ENCODE assay signal across 21 mouse cellular contexts in the genomic region with DNA sequence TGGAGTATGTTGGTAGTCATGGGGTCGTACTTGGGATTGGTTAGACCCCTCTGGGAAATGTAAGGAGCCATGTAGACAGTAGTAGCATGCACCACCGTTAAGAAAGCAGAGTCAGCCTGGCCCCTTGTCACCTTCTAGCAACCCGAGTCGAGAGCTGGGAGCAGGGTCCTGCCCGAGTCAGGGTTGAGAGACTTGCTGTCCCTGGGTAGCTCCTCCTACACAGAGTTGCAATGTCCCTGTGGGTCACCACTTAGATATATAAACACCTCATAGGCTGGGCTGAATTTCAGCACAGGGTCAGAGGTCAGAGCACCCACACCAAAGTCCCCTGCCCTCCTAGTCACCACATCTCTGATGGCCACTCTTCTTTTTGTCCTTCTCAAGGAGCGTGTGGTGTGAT. TPM values are rescaled to one million over a fixed set of nuclear protein-coding genes. Genes with fewer than 3 reads are reported as not detected.
A peak's percentile ranks its signal among the peaks of the same experiment; 100 is the strongest.
DNase-seq lines count a peak whose midpoint lies in the region; ATAC-seq and TF ChIP-seq lines count a peak whose summit lies in the region.
"Had no signal": no experiment of that assay in that cellular context is flagged by ENCODE, and none has a peak within 500 bp of the region (broad histone marks: within the 10 kb centered on the region; RNA-seq: fewer than 3 reads in every experiment).

No protein-coding gene starts in this region.

- no peak overlapping the region for H3K4me3 ChIP-seq in hindbrain, postnatal 0 days (ENCODE audit: low read length)
- H3K4me3 ChIP-seq in hindbrain, embryonic 10.5 days, result no peak overlapping the region
- H3K4me3 ChIP-seq in left cerebral cortex, adult 2 months, result peak overlapping the region; percentile 36; the same call in 1 of the 2 replicates
- no peak overlapping the region for H3K4me3 ChIP-seq in brown adipose tissue, adult 24 weeks (ENCODE audit: insufficient read depth, low read depth, low read length)
- H3K4me3 ChIP-seq in liver, postnatal 0 days (ENCODE audit: low read depth, low read length), result no peak overlapping the region
- H3K4me3 ChIP-seq: embryonic facial prominence, embryonic 12.5 days; erythroblast, embryonic 14.5 days; forebrain, embryonic 12.5 days; midbrain, embryonic 10.5 days; myocyte; neural tube, embryonic 13.5 days had no signal

- H3K4me2 ChIP-seq in hindbrain, postnatal 0 days (ENCODE audit: low read depth, low read length), result no peak overlapping the region
- H3K4me2 ChIP-seq in liver, postnatal 0 days (ENCODE audit: low read depth, low read length), result no peak overlapping the region
- H3K4me2 ChIP-seq: embryonic facial prominence, embryonic 12.5 days; forebrain, embryonic 12.5 days; hindbrain, embryonic 14.5 days; neural tube, embryonic 13.5 days had no signal

- TF ChIP-seq EP300 in liver, postnatal 0 days (IDR thresholded peaks at IDR 0.05; ENCODE audit: low read depth), result no peak

- 82% methylated on average over 6 of the region's 6 CpGs for WGBS in hindbrain, postnatal 0 days
- WGBS in hindbrain, embryonic 10.5 days, result 75% methylated on average over 6 of the region's 6 CpGs
- 63% methylated on average over 6 of the region's 6 CpGs for WGBS in liver, postnatal 0 days (ENCODE audit: insufficient replicate concordance)

- ATAC-seq in hindbrain, postnatal 0 days, result 0 out of 2 replicates have a peak, but pooled peaks have one; percentile 42
- ATAC-seq in liver, postnatal 0 days, result peak; percentile 22; the same call in 1 of the 2 replicates
- ATAC-seq: CD4-positive, CD25-positive, alpha-beta regulatory T cell, adult 4 months; midbrain, embryonic 16.5 days had no signal

- no peak for TF ChIP-seq CTCF in hindbrain, postnatal 0 days (IDR thresholded peaks at IDR 0.05; ENCODE audit: low read depth)
- TF ChIP-seq CTCF in left cerebral cortex, adult 2 months (IDR thresholded peaks at IDR 0.05), result no peak
- no peak for TF ChIP-seq CTCF in liver, postnatal 0 days (IDR thresholded peaks at IDR 0.05; ENCODE audit: low read depth)

- H3K4me1 ChIP-seq in hindbrain, postnatal 0 days (ENCODE audit: insufficient read depth, low read length), result no peaks in the 10 kb centered on the region
- peaks cover 12% of the 10 kb centered on the region for H3K4me1 ChIP-seq in hindbrain, embryonic 10.5 days (replicated peaks)
- peaks cover 11% of the 10 kb centered on the region for H3K4me1 ChIP-seq in brown adipose tissue, adult 24 weeks (ENCODE audit: control insufficient read depth, insufficient read depth, insufficient read length, low read length)
- H3K4me1 ChIP-seq in liver, postnatal 0 days (ENCODE audit: insufficient read depth), result peaks cover 14% of the 10 kb centered on the region
- H3K4me1 ChIP-seq: embryonic facial prominence, embryonic 12.5 days; forebrain, embryonic 12.5 days; neural tube, embryonic 13.5 days had no signal

- H3K9ac ChIP-seq in hindbrain, postnatal 0 days (replicated peaks; ENCODE audit: low read length), result no peak overlapping the region
- H3K9ac ChIP-seq in liver, postnatal 0 days (replicated peaks), result no peak overlapping the region
- H3K9ac ChIP-seq: embryonic facial prominence, embryonic 12.5 days; forebrain, embryonic 12.5 days; hindbrain, embryonic 14.5 days; neural tube, embryonic 13.5 days had no signal

- intact Hi-C loops in left cerebral cortex, adult 2 months (cut with DNase I), result loop anchor here (1.0 to 2.0 kb wide), 3 partner anchors 11 to 118 kb away; no protein-coding TSS in a partner anchor

- H3K9me3 ChIP-seq in hindbrain, postnatal 0 days (ENCODE audit: low read length), result no peaks in the 10 kb centered on the region
- no peaks in the 10 kb centered on the region for H3K9me3 ChIP-seq in hindbrain, embryonic 10.5 days
- no peaks in the 10 kb centered on the region for H3K9me3 ChIP-seq in liver, postnatal 0 days (ENCODE audit: low read length)
- H3K9me3 ChIP-seq: embryonic facial prominence, embryonic 12.5 days; forebrain, embryonic 12.5 days; midbrain, embryonic 10.5 days; neural tube, embryonic 13.5 days had no signal

- no peaks in the 10 kb centered on the region for H3K27me3 ChIP-seq in hindbrain, postnatal 0 days (ENCODE audit: insufficient read depth, low read length)
- no peaks in the 10 kb centered on the region for H3K27me3 ChIP-seq in hindbrain, embryonic 10.5 days (ENCODE audit: insufficient read depth, poor library complexity, severe bottlenecking)
- no peaks in the 10 kb centered on the region for H3K27me3 ChIP-seq in liver, postnatal 0 days (ENCODE audit: insufficient read depth, low read length)
- H3K27me3 ChIP-seq: embryonic facial prominence, embryonic 12.5 days; forebrain, embryonic 12.5 days; neural tube, embryonic 13.5 days had no signal

- no peaks in the 10 kb centered on the region for H3K36me3 ChIP-seq in hindbrain, postnatal 0 days (ENCODE audit: insufficient read depth, low read length)
- H3K36me3 ChIP-seq in hindbrain, embryonic 10.5 days, result peaks cover 44% of the 10 kb centered on the region
- peaks cover 2% of the 10 kb centered on the region; the same call in 1 of the 2 replicates for H3K36me3 ChIP-seq in liver, postnatal 0 days (replicated peaks; ENCODE audit: insufficient read depth, low read length)
- H3K36me3 ChIP-seq: neural tube, embryonic 13.5 days had no signal

- DNase-seq in hindbrain, postnatal 0 days (ENCODE audit: low spot score), result no peak
- no peak for DNase-seq in hindbrain, embryonic 10.5 days (ENCODE audit: low spot score)
- DNase-seq in left cerebral cortex, adult 2 months (ENCODE audit: extremely low spot score in 1 of 2, low spot score in 2 of 2), result no peak
- DNase-seq in left cerebral cortex, adult 18-20 months (ENCODE audit: low spot score in 2 of 2), result no peak
- no peak for DNase-seq in liver, postnatal 0 days
- DNase-seq in cerebellum, postnatal 14 days, result no peak
- DNase-seq: adrenal gland, postnatal 25 days; cerebellum, adult 9-11 months; heart, postnatal 36 days; kidney, adult 8-10 months; thymus, adult 2 months had no signal

- no peak overlapping the region for H3K27ac ChIP-seq in hindbrain, postnatal 0 days
- no peak overlapping the region for H3K27ac ChIP-seq in hindbrain, embryonic 10.5 days
- peak overlapping the region; percentile 96 for H3K27ac ChIP-seq in left cerebral cortex, adult 2 months
- peak overlapping the region; percentile 15; the same call in 1 of the 2 replicates for H3K27ac ChIP-seq in brown adipose tissue, adult 24 weeks (replicated peaks; ENCODE audit: low read depth, low read length)
- no peak overlapping the region for H3K27ac ChIP-seq in liver, postnatal 0 days (ENCODE audit: low read depth)
- H3K27ac ChIP-seq: embryonic facial prominence, embryonic 12.5 days; forebrain, embryonic 12.5 days; hindbrain, embryonic 14.5 days; midbrain, embryonic 10.5 days; neural tube, embryonic 13.5 days had no signal

RNA-seq across cellular contexts. Expression of gene Poc1a, which starts 20.1 kb away (rescaled TPM):
- 9.3 and 9.8 TPM in 2 replicates for total RNA-seq in hindbrain, postnatal 0 days (2014; rRNA removed)
- 9.2 and 10.8 TPM in 2 replicates for polyA plus RNA-seq in hindbrain, postnatal 0 days (2015; fragmentation: Nextera tagmentation; extraction: Ambion mirVana)
- polyA plus RNA-seq in hindbrain, embryonic 10.5 days (2016; fragmentation: Nextera tagmentation; extraction: Ambion mirVana), result 36.7 and 41.8 TPM in 2 replicates
- total RNA-seq in left cerebral cortex, adult 2 months (2021), result 10 to 100 TPM; 18.6 to 19.6 TPM
- total RNA-seq in left cerebral cortex, adult 18-20 months (2021), result 10 to 100 TPM; 14.8 to 16.1 TPM
- polyA plus RNA-seq in brown adipose tissue, adult 24 weeks (2012; ENCODE audit: insufficient read depth, insufficient read length, missing spikeins), result 9.4 and 12.7 TPM in 2 replicates
- 13.0 and 14.5 TPM in 2 replicates for polyA plus RNA-seq in liver, postnatal 0 days (2015; fragmentation: Nextera tagmentation; extraction: Ambion mirVana)

RNA-seq across cellular contexts. Expression of gene Alas1, which starts 52.5 kb away (rescaled TPM):
- 80.9 and 92.7 TPM in 2 replicates for total RNA-seq in hindbrain, postnatal 0 days (2014; rRNA removed)
- polyA plus RNA-seq in hindbrain, postnatal 0 days (2015; fragmentation: Nextera tagmentation; extraction: Ambion mirVana), result 80.4 and 92.3 TPM in 2 replicates
- 60.4 and 78.6 TPM in 2 replicates for polyA plus RNA-seq in hindbrain, embryonic 10.5 days (2016; fragmentation: Nextera tagmentation; extraction: Ambion mirVana)
- 100 to 1,000 TPM; 138 to 140 TPM for total RNA-seq in left cerebral cortex, adult 2 months (2021)
- 100 to 1,000 TPM; 135 to 137 TPM for total RNA-seq in left cerebral cortex, adult 18-20 months (2021)
- 452 and 504 TPM in 2 replicates for polyA plus RNA-seq in brown adipose tissue, adult 24 weeks (2012; ENCODE audit: insufficient read depth, insufficient read length, missing spikeins)
- 131 and 146 TPM in 2 replicates for polyA plus RNA-seq in liver, postnatal 0 days (2015; fragmentation: Nextera tagmentation; extraction: Ambion mirVana)

Comparison
In these comparisons a context has a peak if more than half of its experiments do, and no peak if none do; other contexts are left out.
1. H3K27ac ChIP-seq: peak in left cerebral cortex, adult 2 months (single experiment) and brown adipose tissue, adult 24 weeks (single experiment); none in hindbrain, postnatal 0 days (single experiment), hindbrain, embryonic 10.5 days (single experiment) and liver, postnatal 0 days (single experiment).